Mouse (Mus musculus): ENCODE results near the gene Pramef17.
A peak's percentile ranks its signal among the peaks of the same experiment; 100 is the strongest.
"Not testable (repeated sequence)": the region's sequence is repeated elsewhere in the genome, so short reads cannot be mapped to it uniquely, and the experiment has no call there.

Pramef17 gene

DNA sequence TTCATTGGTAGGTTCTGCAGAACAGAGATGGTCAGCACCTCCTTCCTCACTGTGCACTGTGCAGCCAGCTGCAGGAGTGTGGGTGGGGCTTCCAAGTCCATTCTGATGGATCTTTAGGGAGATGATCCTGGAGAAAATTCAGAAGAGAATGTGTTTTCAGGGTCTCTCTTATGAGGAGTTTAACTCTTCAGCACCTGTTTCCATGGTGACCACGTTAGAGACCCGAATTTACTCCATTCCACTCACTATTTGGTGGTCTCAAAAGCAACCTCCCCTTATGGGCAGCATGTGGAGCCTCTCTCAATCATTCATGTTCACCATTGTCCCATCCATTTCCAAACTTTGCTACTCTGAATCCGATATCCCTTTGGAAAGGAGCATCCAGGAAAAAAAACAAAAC lies at the start of gene Pramef17:
Pramef17 (minus strand) TSS at position 101 of the 400 bp plus-strand sequence.
- not testable (repeated sequence) for DNase-seq (ENCODE audit: low spot score in 2 of 2)

DNA sequence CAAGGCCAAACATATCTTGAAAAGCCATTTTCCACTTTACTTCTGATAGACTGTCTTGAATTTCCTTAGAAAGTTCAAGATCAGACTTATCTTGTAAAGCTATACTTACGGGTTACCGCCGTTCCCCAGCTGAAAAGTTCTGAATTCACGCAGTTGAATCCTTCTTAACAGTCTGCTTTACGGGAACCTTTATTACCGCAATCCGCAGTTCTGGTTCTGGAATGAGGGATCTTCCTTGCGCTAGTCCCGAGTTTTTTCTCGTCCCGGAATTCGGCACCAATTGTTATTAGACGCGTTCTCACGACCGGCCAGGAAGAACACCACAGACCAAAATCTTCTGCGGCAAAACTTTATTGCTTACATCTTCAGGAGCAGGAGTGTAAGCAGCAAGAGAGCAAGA lies 6.0 kb downstream of the Pramef17 start:
- peak; percentile 57 to 72 for DNase-seq (ENCODE audit: low spot score in 2 of 2)

DNA sequence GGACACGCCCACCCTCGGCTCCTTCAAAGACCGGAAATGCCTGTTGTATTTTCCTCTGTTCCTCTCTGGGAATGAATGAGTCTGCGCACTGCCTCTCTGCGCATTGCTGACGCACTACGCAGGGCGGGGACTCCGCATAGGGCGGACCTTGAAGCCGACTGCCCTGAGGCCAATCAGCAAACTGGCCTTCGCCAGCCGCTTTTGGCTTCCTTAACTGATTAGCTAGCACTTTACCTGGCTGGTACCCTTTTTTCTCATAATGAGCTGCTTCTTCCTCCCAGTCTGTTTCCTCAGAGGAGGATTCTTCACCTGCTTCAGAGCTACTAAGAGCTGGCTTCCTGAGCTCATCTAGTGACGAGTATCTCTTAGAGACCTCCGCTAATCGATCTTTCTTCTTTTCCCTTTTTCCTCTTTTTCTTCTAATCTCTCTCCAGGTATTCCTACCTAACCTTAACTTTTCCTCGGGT lies 6.7 kb downstream of the Pramef17 start:
- DNase-seq (ENCODE audit: low spot score in 2 of 2) = peak; percentile 72 to 75

DNA sequence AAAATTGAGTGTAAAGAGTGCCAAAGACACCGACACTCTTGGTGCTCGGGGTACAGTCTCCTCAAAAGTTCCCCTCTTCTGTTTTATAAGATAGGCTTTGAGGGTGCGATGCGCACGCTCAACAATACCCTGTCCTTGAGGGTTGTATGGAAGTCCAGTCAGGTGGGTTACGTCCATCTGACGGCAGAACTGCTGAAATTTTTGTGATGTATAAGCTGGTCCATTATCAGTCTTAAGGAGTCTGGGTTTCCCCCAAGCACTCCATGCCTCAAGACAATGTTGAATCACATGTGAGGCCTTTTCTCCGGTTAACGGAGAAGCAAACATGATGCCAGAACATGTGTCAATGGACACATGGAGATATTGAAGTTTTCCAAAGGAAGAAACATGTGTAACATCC lies 8.4 kb downstream of the Pramef17 start:
- DNase-seq (ENCODE audit: low spot score in 2 of 2) = peak; percentile 39 to 68

DNA sequence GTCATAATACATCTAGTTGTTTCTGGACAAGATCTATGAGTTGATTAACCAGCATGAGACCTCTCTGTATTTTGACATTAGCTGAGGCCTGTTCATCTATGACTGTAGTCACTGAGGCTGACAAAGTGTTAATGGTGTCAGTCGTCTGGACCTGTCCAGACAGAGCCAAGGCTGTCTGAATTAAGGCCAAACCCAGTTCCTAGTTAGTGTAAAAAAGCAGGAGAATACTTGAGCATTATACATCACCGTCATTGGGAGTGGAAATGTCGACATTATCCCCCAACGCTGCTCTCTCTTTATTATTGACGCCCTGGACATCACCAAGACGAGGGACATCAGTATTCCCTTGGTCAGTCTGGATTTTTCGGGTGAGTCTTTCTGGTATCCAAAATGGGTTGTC lies 9.0 kb downstream of the Pramef17 start:
- DNase-seq (ENCODE audit: low spot score in 2 of 2) = peak; percentile 11 to 16

DNA sequence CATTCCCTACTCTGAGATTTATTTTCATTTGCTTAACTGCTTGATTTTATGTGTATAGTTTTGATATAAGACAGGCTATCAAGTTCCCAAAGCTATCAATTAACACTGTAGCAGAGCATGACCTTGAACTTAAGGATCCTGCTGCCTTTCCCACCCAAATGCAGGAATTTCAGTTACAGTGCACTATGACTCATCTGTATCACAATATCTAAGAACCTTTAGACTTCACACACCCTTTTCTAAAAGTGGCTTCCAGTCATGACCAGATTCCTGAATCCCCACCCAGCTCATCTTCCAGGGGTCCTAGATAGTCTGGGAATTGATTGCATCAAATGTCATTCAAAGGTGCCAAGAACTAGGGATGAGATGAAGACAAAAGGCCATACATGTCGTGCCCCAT lies 10.7 kb downstream of the Pramef17 start:
- DNase-seq (ENCODE audit: low spot score in 2 of 2) = not testable (repeated sequence)

DNA sequence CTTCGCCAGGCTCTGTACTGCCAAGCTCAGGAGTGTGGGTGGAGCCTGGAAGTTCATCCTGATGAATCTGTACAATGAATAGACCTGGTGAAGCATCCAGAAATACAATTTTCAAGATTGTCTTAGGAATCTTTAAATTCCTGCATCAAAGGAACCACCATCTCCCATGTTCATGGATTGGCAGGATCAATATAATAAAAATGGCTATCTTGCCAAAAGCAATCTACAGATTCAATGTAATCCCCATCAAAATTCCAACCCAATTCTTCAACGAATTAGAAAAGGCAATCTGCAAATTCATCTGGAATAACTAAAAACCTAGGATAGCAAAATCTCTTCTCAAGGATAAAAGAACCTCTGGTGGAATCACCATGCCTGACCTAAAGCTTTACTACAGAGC lies 27.3 kb downstream of the Pramef17 start, which contains the start of gene Gm13101:
Gm13101 (minus strand) TSS at position 101 of the 400 bp plus-strand sequence.
- not testable (repeated sequence) for DNase-seq (ENCODE audit: low spot score in 2 of 2)

DNA sequence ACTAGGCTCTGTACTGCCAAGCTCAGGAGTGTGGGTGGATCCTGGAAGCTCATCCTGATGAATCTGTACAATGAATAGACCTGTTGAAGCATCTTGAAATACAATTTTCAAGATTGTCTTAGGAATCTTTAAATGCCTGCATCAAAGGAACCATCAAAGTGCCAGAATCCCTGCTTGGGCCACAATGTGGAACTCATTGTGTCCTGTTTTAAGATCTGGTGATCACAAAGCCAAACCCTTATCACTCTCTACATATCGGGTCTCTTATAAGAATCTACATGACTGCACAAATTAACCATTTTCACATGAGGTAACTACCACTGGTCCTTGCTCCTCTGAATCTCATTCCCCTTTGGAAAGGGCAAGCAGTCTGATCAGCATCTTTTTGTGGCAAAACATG lies 43.3 kb downstream of the Pramef17 start, which contains the start of gene Pramef25:
Pramef25 (minus strand) TSS at position 101 of the 400 bp plus-strand sequence.
- DNase-seq (ENCODE audit: low spot score in 2 of 2) = not testable (repeated sequence)
